Mouse (Mus musculus) CH12.LX (cell line): ENCODE results near the gene Foxa2. TPM values are rescaled to one million over a fixed set of nuclear protein-coding genes. Genes with fewer than 3 reads are reported as not detected.

Experiments
- DNase-seq: peaks from one replicate; pipeline ENCODE4 v3.0.0-alpha.2; 2013; ENCODE audit errors: extremely low read depth
- H3K27ac ChIP-seq: 2 replicates; pipeline ENCODE4 v1.5.1; 2012; ENCODE audit warnings: low read depth, mild to moderate bottlenecking, control low read depth, moderate library complexity; ENCODE audit not compliant: insufficient read depth
- H3K27me3 ChIP-seq: replicated peaks from 2 replicates; pipeline ENCODE3; 2012; ENCODE audit warnings: inconsistent platforms
- H3K36me3 ChIP-seq, 2 experiments: replicated peaks in 1 of 2; 2 replicates each; pipeline versions ENCODE3 to v1.6.1; 2012; ENCODE audit warnings: inconsistent platforms in 1 of 2, low read length in 1 of 2, mild to moderate bottlenecking in 1 of 2, mixed read lengths in 1 of 2, moderate library complexity in 1 of 2; ENCODE audit not compliant: control insufficient read depth in 1 of 2, insufficient read depth in 1 of 2
- H3K4me1 ChIP-seq, 2 experiments: 2 replicates each; pipeline ENCODE4 v1.6.1; 2012; ENCODE audit warnings: inconsistent platforms in 1 of 2, moderate library complexity in 1 of 2; ENCODE audit not compliant: insufficient read depth in 2 of 2, control insufficient read depth in 1 of 2
- H3K4me2 ChIP-seq: 2 replicates; pipeline ENCODE4 v1.6.1; 2012; ENCODE audit warnings: low read depth, mild to moderate bottlenecking, control low read depth; ENCODE audit not compliant: poor library complexity, insufficient read depth, severe bottlenecking
- H3K4me3 ChIP-seq, 3 experiments: fragments of 150-350 bp in 1 of 3; sonication (generic) in 1 of 3; replicated peaks in 1 of 3; 2 replicates each; pipeline versions ENCODE3 to v1.5.1; 2011 to 2012; ENCODE audit warnings: low read depth in 2 of 3, low read length in 2 of 3, mild to moderate bottlenecking in 2 of 3, moderate library complexity in 2 of 3, control low read depth in 1 of 3, improper control_type of control experiment in 1 of 3, inconsistent platforms in 1 of 3, mixed read lengths in 1 of 3; ENCODE audit not compliant: poor library complexity in 1 of 3
- H3K79me2 ChIP-seq: replicated peaks from 2 replicates; pipeline ENCODE4 v1.6.1; 2012; ENCODE audit warnings: mild to moderate bottlenecking, moderate library complexity; ENCODE audit not compliant: control insufficient read depth, poor library complexity, insufficient read depth, severe bottlenecking; ENCODE audit errors: extremely low read depth
- H3K9ac ChIP-seq: 2 replicates; pipeline ENCODE4 v1.6.1; 2012; ENCODE audit warnings: low read depth, mild to moderate bottlenecking, control low read depth, moderate library complexity; ENCODE audit not compliant: insufficient read depth
- H3K9me3 ChIP-seq: replicated peaks from 2 replicates; pipeline ENCODE3; 2012; ENCODE audit warnings: low read length, inconsistent platforms, mixed read lengths
- BHLHE40 ChIP-seq: IDR thresholded peaks from 2 replicates; pipeline ENCODE4 v1.6.1; 2011; ENCODE audit warnings: mild to moderate bottlenecking, low read depth, low read length, improper control_type of control experiment
- EP300 ChIP-seq: IDR thresholded peaks from 2 replicates; pipeline ENCODE4 v1.6.1; 2011; ENCODE audit warnings: low read length, improper control_type of control experiment
- JUN ChIP-seq: IDR thresholded peaks from 2 replicates; pipeline ENCODE4 v1.6.1; 2011; ENCODE audit warnings: low read depth, mild to moderate bottlenecking, low read length, improper control_type of control experiment, moderate library complexity; ENCODE audit not compliant: insufficient read depth
- MAX ChIP-seq: IDR thresholded peaks from 2 replicates; pipeline ENCODE4 v1.6.1; 2011; ENCODE audit warnings: low read length, improper control_type of control experiment
- MAZ ChIP-seq: IDR thresholded peaks from 2 replicates; pipeline ENCODE4 v1.6.1; 2012; ENCODE audit warnings: low read depth, mild to moderate bottlenecking, inconsistent platforms, low read length, improper control_type of control experiment, moderate library complexity
- MEF2A ChIP-seq: IDR thresholded peaks from 2 replicates; pipeline ENCODE4 v1.6.1; 2014; ENCODE audit warnings: low read depth, mild to moderate bottlenecking, inconsistent platforms, low read length, improper control_type of control experiment, borderline replicate concordance
- MXI1 ChIP-seq: IDR thresholded peaks from 2 replicates; pipeline ENCODE4 v1.6.1; 2011; ENCODE audit warnings: mild to moderate bottlenecking, low read depth, low read length, improper control_type of control experiment
- MYC ChIP-seq: IDR thresholded peaks from 2 replicates; pipeline ENCODE4 v1.6.1; 2011; ENCODE audit warnings: low read depth, mild to moderate bottlenecking, improper control_type of control experiment, low read length
- PAX5 ChIP-seq: IDR thresholded peaks from 2 replicates; pipeline ENCODE4 v1.6.1; 2012; ENCODE audit warnings: low read length, inconsistent platforms, mixed read lengths
- RAD21 ChIP-seq: IDR thresholded peaks from 2 replicates; pipeline ENCODE4 v1.6.1; 2011; ENCODE audit warnings: low read depth, mild to moderate bottlenecking, low read length, improper control_type of control experiment, moderate library complexity
- SMC3 ChIP-seq: IDR thresholded peaks from 2 replicates; pipeline ENCODE4 v1.6.1; 2011; ENCODE audit warnings: low read depth, low read length, improper control_type of control experiment
- TBP ChIP-seq: conservative IDR thresholded peaks from 2 replicates; pipeline ENCODE4 v1.6.1; 2011; ENCODE audit warnings: low read depth, low read length, improper control_type of control experiment
- TCF12 ChIP-seq: IDR thresholded peaks from 2 replicates; pipeline ENCODE4 v1.6.1; 2014; ENCODE audit warnings: low read depth, mild to moderate bottlenecking, inconsistent platforms, low read length, improper control_type of control experiment
- USF1 ChIP-seq: IDR thresholded peaks from 2 replicates; pipeline ENCODE4 v1.6.1; 2014; ENCODE audit warnings: low read depth, mild to moderate bottlenecking, inconsistent platforms, low read length, improper control_type of control experiment
- USF2 ChIP-seq: conservative IDR thresholded peaks from 2 replicates; pipeline ENCODE4 v1.6.1; 2011; ENCODE audit warnings: low read depth, low read length, improper control_type of control experiment
- ZMIZ1 ChIP-seq: IDR thresholded peaks from 2 replicates; pipeline ENCODE4 v1.6.1; 2012; ENCODE audit warnings: low read depth, mild to moderate bottlenecking, inconsistent platforms, low read length, improper control_type of control experiment
- dilution Hi-C: fragments of 300-500 bp; cut with MboI; formaldehyde crosslinking; loops from 2 replicates; pipeline ENCODE4 v1.14.3; 2020; ENCODE audit warnings: low sequenced_read_pairs; ENCODE audit not compliant: extremely low pct_unique_long_range_greater_than_20kb, extremely low pct_ligation_motif_present
- in situ Hi-C: fragments of 300-500 bp; cut with MboI; formaldehyde crosslinking; loops from 3 replicates; pipeline ENCODE4 v1.14.3; 2019; ENCODE audit warnings: low sequenced_read_pairs, low pct_ligation_motif_present, low pct_unique_long_range_greater_than_20kb, mixed read lengths
- polyA plus RNA-seq: library from polyadenylated mRNA; unstranded; fragments of >175 nt; gene quantifications from 2 replicates; pipeline ENCODE4 v1.2.1, GENCODE M21; 2012; ENCODE audit warnings: low read depth; ENCODE audit not compliant: insufficient read length
- total RNA-seq, 2 experiments: library from RNA; depleted of rRNA; stranded (reverse); fragments of 300-350 nt in 1 of 2; fragments of >200 nt in 1 of 2; gene quantifications; 2 replicates each; pipeline ENCODE4 v1.2.3; 2012 to 2014

Foxa2 gene
- total RNA-seq (2012; rRNA removed), result not detected in 2 replicates
- not detected in 2 replicates for total RNA-seq (2014; rRNA removed)
- not detected in 2 replicates for polyA plus RNA-seq

DNA sequence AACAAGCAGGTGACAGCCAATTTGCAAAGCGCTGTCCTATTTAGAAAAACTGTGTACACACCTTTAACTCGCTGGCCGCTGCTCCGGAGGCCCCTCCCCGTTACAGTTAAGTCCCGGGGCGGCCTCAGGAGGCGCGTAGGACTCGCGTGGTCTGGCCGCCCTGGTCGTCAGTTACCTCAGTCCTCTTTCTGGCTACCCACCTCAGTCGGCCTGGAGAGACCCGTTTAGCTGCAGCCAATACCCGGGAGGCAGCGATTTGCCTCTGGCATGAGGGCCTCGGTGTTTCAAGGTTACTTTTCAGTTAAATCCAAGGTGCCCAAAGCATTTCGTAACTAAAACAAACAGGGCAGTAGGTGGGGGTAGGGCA lies at the start of gene Foxa2:
Foxa2 (minus strand) TSS at position 171 of the 367 bp plus-strand sequence.
- Histone ChIP-seq H3K27ac (no peak within 1 kb of the TSS), H3K9ac (no peak within 1 kb of the TSS)
- dilution Hi-C loops, result no loop called here

DNA sequence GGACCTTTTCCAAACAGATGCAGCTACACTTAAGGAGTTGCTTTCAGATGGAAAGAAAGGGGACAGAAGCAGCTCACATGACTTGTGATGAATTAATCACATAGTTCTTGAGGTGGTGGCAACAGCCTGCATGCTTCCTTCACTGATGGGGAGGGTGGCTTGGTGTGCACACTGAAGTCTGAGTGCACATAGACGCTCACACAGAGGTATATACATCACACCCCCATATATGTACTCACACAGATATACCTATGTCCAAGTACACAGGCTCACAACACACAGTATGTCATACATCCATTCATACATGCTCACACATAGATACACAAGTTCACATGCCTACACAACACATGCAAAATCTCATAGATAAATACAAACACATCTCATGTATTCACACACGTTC lies 45.3 kb upstream of the Foxa2 start:
- DNase-seq, result no peak
- no peaks in the 10 kb centered on the region for H3K9me3 ChIP-seq
- H3K4me3 ChIP-seq, result no peak overlapping the region
- dilution Hi-C loops, result no loop called here
- TF ChIP-seq PAX5, result no peak
- no peak for TF ChIP-seq MAX
- TF ChIP-seq USF2, result no peak
- no peak for TF ChIP-seq USF1
- no peak for TF ChIP-seq BHLHE40
- TF ChIP-seq JUN, result no peak
- TF ChIP-seq MXI1, result no peak
- no peak for TF ChIP-seq TCF12
- TF ChIP-seq TBP, result no peak
- no peak for TF ChIP-seq EP300
- TF ChIP-seq RAD21, result no peak
- TF ChIP-seq MYC, result no peak
- TF ChIP-seq SMC3, result no peak
- TF ChIP-seq MEF2A, result no peak
- no peak for TF ChIP-seq ZMIZ1
- H3K27me3 ChIP-seq, result peaks cover 30% of the 10 kb centered on the region
- H3K9ac ChIP-seq, result no peak overlapping the region
- H3K27ac ChIP-seq, result no peak overlapping the region
- H3K4me2 ChIP-seq, result no peak overlapping the region
- no peaks in the 10 kb centered on the region for H3K4me1 ChIP-seq
- H3K79me2 ChIP-seq, result no peaks in the 10 kb centered on the region
- in situ Hi-C loops, result loop anchor here (25.0 kb wide), 1 partner anchor 280 kb away; no protein-coding TSS in a partner anchor
- no peaks in the 10 kb centered on the region for H3K36me3 ChIP-seq

More for the DNA sequence above, at the start of gene Foxa2:
- in situ Hi-C loops, result no loop called here
- Histone ChIP-seq H3K27me3 (peaks cover 3% of the 10 kb centered on the region), H3K79me2 (no peaks in the 10 kb centered on the region), H3K4me1 (no peaks in the 10 kb centered on the region), H3K9me3 (peaks cover 22% of the 10 kb centered on the region), H3K4me3 (no peak within 1 kb of the TSS)
- TF ChIP-seq RAD21, result no peak
- no peak for TF ChIP-seq MAZ
- TF ChIP-seq, all 38 proteins: peak for 0
- no peak for DNase-seq
- Histone ChIP-seq H3K4me2 (no peak within 1 kb of the TSS), H3K36me3 (no peaks in the 10 kb centered on the region)
